Mouse (Mus musculus): Measurements from ENCODE around the gene Sdsl. TPM values are rescaled to one million over a fixed set of nuclear protein-coding genes. Genes with fewer than 3 reads are reported as not detected.

Sdsl gene
- 0.88 and 0.89 TPM in 2 replicates for polyA plus RNA-seq (2012; rRNA removed)

GRCm38 (mm10) chr5:120472770-120473169 is at the start of gene Sdsl:
Gene Sdsl (minus strand): TSS chr5:120472810.

GRCm38 (mm10) chr5:120510982-120511642 is 38.5 kb upstream of the Sdsl start, which contains the start of gene Slc8b1:
Gene Slc8b1 (plus strand): TSS chr5:120511168.

GRCm38 (mm10) chr5:120503144-120503795 is 30.7 kb upstream of the Sdsl start, which contains the start of gene Plbd2:
Gene Plbd2 (minus strand): TSS chr5:120503625.

GRCm38 (mm10) chr5:120476296-120476695 is 3.7 kb upstream of the Sdsl start, which contains the start of gene Sds:
Gene Sds (plus strand): TSS chr5:120476526.

GRCm38 (mm10) chr5:120431649-120432485 is 40.7 kb downstream of the Sdsl start, which contains the start of gene Lhx5:
Gene Lhx5 (plus strand): TSS chr5:120431699.

Other genes with a start within 250 kb of the Sdsl start
- gene Lhx5, start 41.1 kb downstream of the Sdsl start, polyA plus RNA-seq (2012; rRNA removed): not detected in 2 replicates
- gene Sds, start 3.7 kb upstream of the Sdsl start, polyA plus RNA-seq (2012; rRNA removed): 0.25 and 0.36 TPM in 2 replicates
- gene Plbd2, start 30.8 kb upstream of the Sdsl start, polyA plus RNA-seq (2012; rRNA removed): 3.5 and 4.3 TPM in 2 replicates
- gene Slc8b1, start 38.4 kb upstream of the Sdsl start, polyA plus RNA-seq (2012; rRNA removed): 4.6 and 5.9 TPM in 2 replicates
- gene Tpcn1, start 115.9 kb upstream of the Sdsl start, polyA plus RNA-seq (2012; rRNA removed): 15.0 and 18.2 TPM in 2 replicates
- 2.0 and 2.3 TPM in 2 replicates for gene Iqcd, start 116.2 kb upstream of the Sdsl start, polyA plus RNA-seq (2012; rRNA removed)
- 4.2 and 5.6 TPM in 2 replicates for gene Rita1, start 139.8 kb upstream of the Sdsl start, polyA plus RNA-seq (2012; rRNA removed)
- gene Ddx54, start 139.9 kb upstream of the Sdsl start, polyA plus RNA-seq (2012; rRNA removed): 12.0 and 12.6 TPM in 2 replicates
- not detected in 2 replicates for gene Cfap73, start 161.4 kb upstream of the Sdsl start, polyA plus RNA-seq (2012; rRNA removed)
- gene Rasal1, start 176.0 kb upstream of the Sdsl start, polyA plus RNA-seq (2012; rRNA removed): 0.07 and 0.08 TPM in 2 replicates
- 0.03 and 0.15 TPM in 2 replicates for gene Dtx1, start 239.1 kb upstream of the Sdsl start, polyA plus RNA-seq (2012; rRNA removed)